Mouse (Mus musculus): ENCODE results near the gene Cd72.

The Cd72 gene

GRCm38 (mm10) chr4:43402212-43402611 is 52.2 kb downstream of the Cd72 start:
- DNase-seq (ENCODE audit: low spot score), result no peak

GRCm38 (mm10) chr4:43401486-43401885 is 52.9 kb downstream of the Cd72 start:
- DNase-seq (ENCODE audit: low spot score), result no peak

GRCm38 (mm10) chr4:43400976-43401375 is 53.5 kb downstream of the Cd72 start:
- DNase-seq (ENCODE audit: low spot score), result peak; percentile 65

GRCm38 (mm10) chr4:43399391-43400131 is 54.9 kb downstream of the Cd72 start:
- DNase-seq (ENCODE audit: low spot score), result no peak

- DNase-seq (ENCODE audit: low spot score), result no peak
These were observed 55.5 kb downstream of the Cd72 start for GRCm38 (mm10) chr4:43398829-43399331.

GRCm38 (mm10) chr4:43398014-43398413 is 56.4 kb downstream of the Cd72 start:
- no peak for DNase-seq (ENCODE audit: low spot score)

Data from embryo, embryonic 10 days (tissue).